Mouse (Mus musculus) adrenal gland, postnatal 14 days (tissue): ENCODE measurements around the gene Apof. TPM values are rescaled to one million over a fixed set of nuclear protein-coding genes. Genes with fewer than 3 reads are reported as not detected.

Experiments used
- DNase-seq: peaks from one replicate; pipeline ENCODE4 v3.0.0; 2021; ENCODE audit warnings: mixed read lengths
- total RNA-seq: library from RNA; stranded (reverse); gene quantifications from 2 replicates; pipeline ENCODE4 v1.2.3, GENCODE M21; 2021

The Apof gene
- total RNA-seq, 1 experiment from 2014 or later = 138 TPM

DNA sequence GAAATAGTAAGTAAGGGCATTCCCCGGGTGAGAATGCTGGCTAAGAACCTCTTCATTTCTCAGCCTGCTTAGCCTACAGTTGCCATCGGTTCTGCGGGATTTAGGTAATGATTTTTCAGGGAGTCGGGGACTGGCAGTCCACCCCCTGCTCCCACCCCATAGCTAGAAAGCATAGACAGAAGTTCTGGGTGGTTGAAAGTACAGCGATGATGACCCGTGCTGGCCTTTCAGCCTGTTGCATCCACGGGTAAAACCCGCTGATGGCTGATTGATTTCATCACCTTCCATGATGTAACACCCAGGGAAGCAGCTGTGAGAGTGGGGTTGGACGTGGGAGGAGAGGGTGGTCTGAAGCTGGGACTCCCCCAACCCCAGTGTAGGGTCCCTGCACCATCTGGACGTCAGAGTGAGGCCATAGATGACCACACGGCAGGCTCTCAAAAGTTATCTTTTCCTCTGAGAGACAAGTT is 30.3 kb downstream of the Apof start, which contains the start of gene Il23a:
Il23a (minus strand) TSS at position 51 of the 470 bp plus-strand sequence.
- DNase-seq = no peak

DNA sequence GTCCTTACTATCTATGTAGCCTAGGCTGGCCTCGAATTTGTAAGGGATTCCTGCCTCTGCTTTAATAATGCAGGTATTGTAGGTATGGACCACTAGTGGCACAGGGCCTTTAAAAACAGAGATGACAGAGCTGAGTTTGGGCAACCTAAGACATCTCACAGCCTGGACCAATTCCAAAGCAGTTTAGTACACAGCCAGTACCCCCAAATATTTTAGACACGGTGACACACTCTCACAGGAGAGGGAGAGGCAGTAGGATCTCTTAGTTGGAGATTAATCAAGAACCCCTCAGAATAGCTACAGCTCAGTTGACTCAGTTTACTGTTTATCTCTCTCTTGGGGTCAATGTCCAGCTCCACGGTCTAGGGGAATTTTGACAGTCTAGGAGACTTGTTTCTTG is 33.9 kb downstream of the Apof start:
- DNase-seq = no peak

DNA sequence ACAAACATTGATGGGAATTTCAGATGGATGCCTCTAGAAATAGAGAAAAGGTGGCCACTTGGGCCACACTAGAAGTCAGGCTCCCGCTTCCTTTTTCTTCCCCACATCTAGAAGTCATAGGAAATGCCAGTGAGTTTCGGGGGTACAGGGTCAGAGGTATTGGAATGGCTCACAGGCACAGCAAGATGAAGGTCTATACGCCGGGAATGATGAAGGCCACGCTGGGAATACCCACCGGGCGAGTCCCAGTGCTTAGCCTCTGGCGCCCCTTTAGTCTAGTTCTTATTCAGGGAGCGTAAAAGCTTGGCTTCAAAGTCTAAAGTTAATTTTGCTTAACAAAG is 34.3 kb downstream of the Apof start:
- no peak for DNase-seq

DNA sequence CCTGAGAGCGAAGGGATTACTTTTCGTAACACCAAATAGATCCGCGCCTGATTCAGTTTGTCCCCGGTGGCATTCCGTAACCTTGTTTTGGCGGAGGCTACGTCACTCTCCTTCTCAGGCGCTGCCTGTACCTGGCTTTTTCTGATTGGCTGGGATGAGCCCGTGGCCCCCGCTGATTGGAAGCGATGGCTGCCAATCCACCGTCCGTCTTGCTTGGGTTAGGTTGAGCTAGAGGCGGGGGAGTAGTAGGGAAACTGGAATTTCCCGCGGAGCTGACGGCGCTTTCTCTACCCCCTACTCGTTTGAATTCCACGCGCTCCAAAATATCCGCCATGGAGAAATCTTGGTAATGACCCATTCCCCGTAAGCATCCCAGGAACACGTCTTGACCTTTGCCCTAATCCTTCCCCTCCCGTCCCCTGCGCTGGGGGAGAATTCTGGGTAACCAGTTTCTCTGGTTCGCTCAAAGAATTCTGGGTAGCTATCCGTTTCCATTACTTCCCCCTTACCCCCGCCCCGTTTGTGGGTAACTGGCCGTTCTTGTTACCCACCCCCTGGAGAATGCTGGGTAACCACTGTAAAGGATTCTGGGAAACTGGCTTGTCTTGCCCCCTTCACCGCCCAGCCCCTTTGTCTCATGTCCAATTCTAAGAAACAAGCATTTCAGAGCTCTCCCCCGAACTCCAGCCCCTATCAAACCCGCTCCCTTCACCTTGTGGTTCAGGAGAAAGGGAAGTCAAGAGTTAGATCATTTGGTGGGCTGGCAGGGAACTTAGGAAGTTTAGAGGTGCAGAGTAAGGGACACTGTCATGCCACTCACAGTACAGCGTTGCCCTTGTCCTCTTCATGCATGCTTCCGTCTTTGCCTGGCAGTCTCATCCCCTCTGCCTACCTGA is 34.9 kb downstream of the Apof start, which contains the start of gene Pan2:
Pan2 (plus strand) TSS at position 210 of the 896 bp plus-strand sequence.
- DNase-seq = peak; percentile 99

DNA sequence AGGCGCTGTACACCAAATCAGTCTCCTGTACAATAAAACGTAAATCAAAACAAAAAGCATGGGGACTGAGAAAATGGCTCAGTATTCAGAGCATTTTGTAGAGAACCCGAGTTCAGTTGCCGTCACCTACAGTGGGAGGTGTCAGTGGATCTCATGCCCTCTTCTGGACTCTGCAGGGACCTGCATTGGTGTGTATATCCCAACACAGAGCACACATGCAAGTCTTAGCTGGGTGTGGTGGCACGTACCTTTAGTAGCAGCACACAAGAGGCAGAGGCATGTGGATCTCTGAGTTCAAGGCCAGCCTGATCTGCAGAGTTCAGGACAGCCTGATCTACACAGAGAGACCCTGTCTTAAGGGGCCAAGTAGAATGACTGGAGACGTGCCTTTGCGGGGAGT is 41.2 kb downstream of the Apof start:
- peak; percentile 38 for DNase-seq

DNA sequence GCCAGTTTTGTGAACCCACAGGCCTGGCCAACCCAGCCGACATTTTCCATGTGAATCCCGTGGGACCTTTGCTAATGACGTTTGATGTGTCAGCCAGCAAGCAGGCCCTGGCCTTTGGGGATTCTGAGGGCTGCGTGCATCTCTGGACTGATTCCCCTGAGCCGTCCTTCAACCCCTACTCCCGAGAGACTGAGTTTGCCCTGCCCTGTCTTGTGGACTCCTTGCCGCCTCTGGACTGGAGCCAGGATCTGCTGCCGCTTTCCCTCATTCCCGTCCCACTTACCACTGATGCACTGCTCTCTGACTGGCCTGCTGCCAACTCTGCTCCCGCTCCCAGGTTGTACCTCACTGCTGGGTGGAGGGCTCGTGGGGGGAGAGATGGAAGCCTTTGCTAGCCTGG is 41.7 kb downstream of the Apof start:
- DNase-seq = peak; percentile 81

DNA sequence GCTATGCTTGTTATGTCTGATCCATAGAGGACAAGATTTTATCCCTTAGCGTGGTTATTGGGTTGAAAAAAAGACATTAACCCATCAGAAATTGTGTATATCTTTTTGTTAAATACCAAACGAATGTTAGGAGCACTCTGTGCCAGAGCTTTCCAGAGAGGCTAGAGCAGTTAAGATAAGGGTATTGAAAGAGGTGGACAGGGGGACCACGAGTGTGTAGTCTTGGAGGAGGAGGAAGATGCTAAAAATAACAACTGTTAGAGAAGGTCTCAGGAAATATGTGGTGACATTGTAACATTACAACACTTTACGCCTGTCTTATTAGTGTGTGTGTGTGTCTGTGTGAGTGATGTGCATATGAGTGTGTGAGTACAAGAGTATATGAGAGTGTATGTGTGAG is 42.4 kb downstream of the Apof start:
- DNase-seq = no peak

DNA sequence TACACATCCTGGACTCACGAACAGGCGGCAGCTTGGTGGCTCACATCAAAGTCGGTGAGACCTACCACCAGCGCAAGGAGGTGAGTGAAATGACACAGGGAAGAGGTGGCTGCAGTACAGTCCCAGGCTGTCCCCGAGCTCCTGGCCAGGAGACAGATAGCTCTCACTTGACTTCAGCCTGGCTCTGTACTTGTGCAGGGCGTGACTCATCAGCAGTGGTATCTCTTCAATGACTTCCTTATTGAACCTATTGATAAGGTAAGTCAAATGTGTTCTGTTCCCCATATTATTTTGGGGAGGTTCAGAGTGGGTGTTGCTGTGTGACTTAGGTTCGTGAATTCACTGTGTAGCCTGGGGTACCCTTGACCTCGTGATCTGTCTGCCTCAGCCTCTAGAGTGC is 47.1 kb downstream of the Apof start:
- no peak for DNase-seq

Other genes with a start within 250 kb of the Apof start
- gene Naca, start 233.1 kb upstream of the Apof start, total RNA-seq = 617 and 658 TPM in 2 replicates
- 157 and 172 TPM in 2 replicates for gene Ptges3, start 209.7 kb upstream of the Apof start, total RNA-seq
- 4,143 and 4,276 TPM in 2 replicates for gene Atp5b, start 185.4 kb upstream of the Apof start, total RNA-seq
- gene Baz2a, start 177.1 kb upstream of the Apof start, total RNA-seq = 44.3 and 51.5 TPM in 2 replicates
- 73.9 and 78.9 TPM in 2 replicates for gene Rbms2, start 88.4 kb upstream of the Apof start, total RNA-seq
- gene Gls2, start 74.2 kb upstream of the Apof start, total RNA-seq = 2.9 and 31.3 TPM in 2 replicates
- 18.9 and 21.5 TPM in 2 replicates for gene Spryd4, start 56.9 kb upstream of the Apof start, total RNA-seq
- gene Mip, start 42.8 kb upstream of the Apof start, total RNA-seq = not detected in 2 replicates
- 16.5 and 19.3 TPM in 2 replicates for gene Timeless, start 36.6 kb upstream of the Apof start, total RNA-seq
- 2.0 and 46.2 TPM in 2 replicates for gene Apon, start 14.6 kb upstream of the Apof start, total RNA-seq
- gene Stat2, start 1.9 kb downstream of the Apof start, total RNA-seq = 22.0 and 25.3 TPM in 2 replicates
- gene Il23a, start 30.1 kb downstream of the Apof start, total RNA-seq = 0.26 TPM in 1 of 2 replicates, not detected in the other
- 22.2 and 27.0 TPM in 2 replicates for gene Pan2, start 34.7 kb downstream of the Apof start, total RNA-seq
- gene Cnpy2, start 53.8 kb downstream of the Apof start, total RNA-seq = 150 and 152 TPM in 2 replicates
- gene Cs, start 69.1 kb downstream of the Apof start, total RNA-seq = 918 and 1,019 TPM in 2 replicates
- 103 and 111 TPM in 2 replicates for gene Coq10a, start 100.3 kb downstream of the Apof start, total RNA-seq
- gene Ankrd52, start 108.4 kb downstream of the Apof start, total RNA-seq = 66.7 and 66.9 TPM in 2 replicates
- 0.78 TPM in 1 of 2 replicates, not detected in the other for gene Slc39a5, start 132.6 kb downstream of the Apof start, total RNA-seq
- 59.8 and 65.2 TPM in 2 replicates for gene Nabp2, start 142.8 kb downstream of the Apof start, total RNA-seq
- 38.4 and 40.2 TPM in 2 replicates for gene Rnf41, start 143.0 kb downstream of the Apof start, total RNA-seq
- 107 and 108 TPM in 2 replicates for gene Smarcc2, start 190.6 kb downstream of the Apof start, total RNA-seq
- gene Myl6, start 225.5 kb downstream of the Apof start, total RNA-seq = 800 and 862 TPM in 2 replicates
- 4.7 and 5.0 TPM in 2 replicates for gene Myl6b, start 230.0 kb downstream of the Apof start, total RNA-seq